Mouse (Mus musculus) activated CD4-positive, CD25-positive, alpha-beta regulatory T cell, adult 4 months (primary cell): ENCODE results near the gene Syt8. TPM values are rescaled to one million over a fixed set of nuclear protein-coding genes. Genes with fewer than 3 reads are reported as not detected.

Experiments
- ATAC-seq: one replicate; pipeline ENCODE4 v1.8.0; 2017
- polyA plus RNA-seq, 2 experiments: library from polyadenylated mRNA; unstranded; fragments of 100-300 nt; shearing (Covaris generic); gene quantifications; one replicate each; pipeline ENCODE4 v1.2.1; 2017

Gene Syt8
- polyA plus RNA-seq, 2 experiments from 2014 or later: not detected

DNA sequence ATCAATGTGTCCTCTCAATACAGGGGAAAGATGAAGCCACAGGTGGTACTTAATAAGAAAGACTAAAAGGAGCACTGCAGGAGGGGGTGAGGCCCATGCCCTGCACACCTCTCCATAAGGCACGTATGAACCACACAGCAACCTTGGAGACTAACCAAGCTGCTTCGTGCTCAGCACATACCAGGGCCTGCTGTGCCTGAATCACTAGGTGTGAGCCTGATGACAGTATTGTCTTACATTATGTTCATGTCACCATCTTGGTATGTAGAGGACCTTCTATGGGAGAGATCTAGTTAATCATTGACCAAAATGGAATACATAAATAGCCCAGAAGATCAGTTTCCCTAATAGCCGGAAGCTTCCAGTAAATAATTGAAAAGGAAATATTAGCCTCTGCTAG, 25.0 kb upstream of the Syt8 start:
- ATAC-seq: no peak

- ATAC-seq: no peak
These were observed 21.4 kb upstream of the Syt8 start for GRCm38 (mm10) chr7:142413285-142413684.

DNA sequence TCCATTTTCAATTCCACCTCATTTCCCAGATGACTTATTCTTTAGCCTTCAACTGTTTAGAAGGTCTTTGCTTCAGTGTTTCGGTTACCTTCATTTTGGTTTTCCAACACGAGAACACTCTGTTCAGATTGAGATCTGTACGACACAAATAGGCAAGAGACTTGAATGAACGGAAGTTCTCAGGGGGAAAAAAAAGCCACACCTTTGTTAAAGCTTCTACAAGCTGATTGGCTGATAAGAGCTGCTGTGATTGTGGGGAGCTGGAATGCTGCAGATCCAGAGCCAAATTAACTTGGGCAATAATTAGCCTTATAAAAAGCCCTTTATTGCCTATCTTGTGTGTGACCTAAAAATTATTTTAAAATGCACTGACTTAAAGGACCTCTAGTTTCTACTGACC, 19.3 kb upstream of the Syt8 start:
- ATAC-seq: no peak

GRCm38 (mm10) chr7:142416225-142416624, 18.4 kb upstream of the Syt8 start:
- ATAC-seq: no peak

DNA sequence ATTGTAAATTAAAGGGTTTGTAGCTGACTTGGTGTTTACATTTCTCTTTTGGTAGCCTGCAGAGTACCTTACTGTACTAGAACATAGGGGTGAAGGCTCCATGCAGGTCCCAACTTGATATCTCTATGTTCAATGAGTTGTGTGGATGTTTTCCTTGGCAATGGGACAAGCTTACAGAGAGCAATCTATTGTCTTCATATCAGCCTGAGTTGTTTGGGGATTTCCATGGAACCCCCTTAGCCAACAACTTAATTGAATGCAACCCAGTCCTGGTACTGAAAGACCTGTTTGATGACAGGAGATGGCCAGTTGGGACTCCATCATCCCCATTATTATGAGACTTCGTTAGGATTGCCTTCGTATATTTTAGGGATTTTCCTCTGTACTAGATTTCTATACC, 16.6 kb upstream of the Syt8 start:
- no peak for ATAC-seq

DNA sequence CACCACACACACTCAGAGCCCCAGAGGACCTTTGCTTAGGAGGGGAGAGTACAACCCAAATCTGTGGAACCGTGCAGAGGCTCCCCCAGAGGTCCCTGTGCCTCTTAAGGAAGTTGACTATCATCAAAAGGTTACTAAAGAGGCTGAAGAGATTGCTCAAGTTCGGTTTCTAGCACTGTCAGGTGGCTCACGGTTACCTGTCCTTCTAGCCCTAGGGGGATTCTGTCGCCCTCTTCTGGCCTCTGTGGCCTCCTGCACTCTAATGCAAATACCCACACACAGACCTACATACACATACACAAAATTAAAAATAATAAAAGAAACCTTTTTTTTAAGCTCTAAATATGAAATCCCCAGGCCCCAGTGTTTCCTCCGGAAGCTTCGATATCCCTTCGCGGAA, 16.0 kb upstream of the Syt8 start:
- ATAC-seq: no peak

DNA sequence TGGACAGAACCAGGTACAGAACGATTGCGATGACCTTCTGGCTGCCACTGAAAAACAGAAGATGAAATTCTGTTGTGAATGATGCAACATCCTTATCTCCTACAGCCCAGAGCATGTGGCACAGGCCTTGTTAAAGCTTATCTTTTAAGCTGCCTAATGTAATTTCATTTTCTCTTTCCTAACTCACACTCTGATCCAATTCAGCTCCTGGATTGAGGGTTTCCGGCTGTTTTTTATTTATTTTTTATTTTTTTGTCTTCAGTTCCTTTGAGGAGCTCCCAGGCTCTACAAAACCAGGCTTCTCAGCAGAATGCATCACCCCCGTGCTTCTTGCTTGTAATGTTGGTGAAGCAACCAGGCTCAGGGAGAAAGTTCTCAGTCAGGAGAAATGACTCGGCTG, 14.8 kb upstream of the Syt8 start:
- ATAC-seq: no peak

DNA sequence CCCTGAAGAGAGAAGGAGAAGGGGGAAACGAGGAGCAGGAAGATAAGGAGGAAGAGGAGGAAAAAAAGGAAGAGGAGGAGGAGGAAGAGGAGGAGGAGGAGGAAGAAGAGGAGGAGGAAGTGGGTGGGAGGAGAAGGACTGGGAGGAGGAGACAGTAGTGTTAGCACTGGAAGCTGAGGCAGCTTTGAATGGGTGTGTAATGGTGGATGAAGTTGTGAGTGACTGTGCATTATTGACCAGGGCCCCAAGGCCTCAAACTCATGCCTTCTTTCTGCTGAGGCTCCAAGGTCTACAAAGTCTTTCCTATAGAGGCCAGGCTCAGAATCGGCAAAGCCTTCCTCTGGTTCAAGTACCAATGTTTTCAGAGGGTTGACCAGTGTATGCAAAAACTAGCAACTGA, 12.8 kb upstream of the Syt8 start:
- no peak for ATAC-seq

DNA sequence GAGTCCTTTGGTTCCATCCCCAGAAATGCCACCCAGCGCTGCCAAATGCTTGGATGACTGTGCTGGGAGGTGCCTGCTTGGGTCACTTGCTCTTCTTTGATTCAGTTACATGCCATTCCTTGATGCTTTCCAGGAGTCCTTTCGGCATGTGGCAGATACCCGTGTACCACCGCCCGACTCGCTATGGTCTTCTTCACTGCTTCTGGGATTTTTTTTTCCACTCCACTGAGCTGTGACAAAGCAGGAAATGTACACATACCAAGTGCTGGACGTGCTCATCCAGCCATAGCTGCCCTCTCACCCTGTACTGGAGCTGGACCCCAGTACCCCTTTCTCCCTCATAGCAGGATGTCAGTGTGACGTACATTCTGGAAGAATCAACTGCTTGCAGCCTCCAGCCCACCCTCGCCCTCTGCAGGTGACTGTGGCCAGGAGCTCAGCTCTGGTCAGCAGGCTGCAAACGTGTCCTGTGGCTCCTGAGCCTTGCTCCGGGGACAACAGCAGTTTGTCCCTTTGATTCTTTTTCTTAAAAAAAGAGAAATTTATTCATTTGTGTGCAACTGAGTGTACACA, 8.9 kb upstream of the Syt8 start:
- no peak for ATAC-seq

- no peak for ATAC-seq
These were observed 6.4 kb upstream of the Syt8 start for GRCm38 (mm10) chr7:142428213-142428612.

DNA sequence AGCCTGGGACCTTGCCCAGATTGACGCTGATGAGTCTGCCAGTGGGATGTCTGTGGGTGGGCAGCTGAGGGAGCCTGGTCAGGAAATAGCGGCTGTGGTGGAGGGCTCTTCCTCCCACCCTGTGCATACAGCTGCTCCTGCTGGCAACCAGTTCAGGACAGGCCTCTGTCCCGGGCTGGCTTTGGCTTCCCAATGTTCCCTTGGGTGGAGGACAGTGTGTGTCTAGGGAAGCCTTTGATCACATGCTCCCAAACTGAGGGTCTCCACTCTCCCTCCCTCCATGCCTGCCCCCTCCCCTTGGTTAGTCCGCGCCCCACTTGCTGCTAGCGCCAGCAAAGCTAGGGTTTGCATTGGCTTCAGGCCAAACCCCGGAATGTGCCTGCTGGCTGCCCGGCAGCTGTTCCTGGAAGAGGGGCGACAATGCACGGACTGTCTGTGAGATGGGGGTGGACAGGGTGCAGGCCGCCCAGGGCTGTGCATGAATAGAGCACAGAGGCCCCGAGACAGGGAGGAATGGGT, 4.4 kb upstream of the Syt8 start:
- ATAC-seq: no peak

- no peak for ATAC-seq
These were observed 3.5 kb upstream of the Syt8 start for GRCm38 (mm10) chr7:142431106-142431505.

DNA sequence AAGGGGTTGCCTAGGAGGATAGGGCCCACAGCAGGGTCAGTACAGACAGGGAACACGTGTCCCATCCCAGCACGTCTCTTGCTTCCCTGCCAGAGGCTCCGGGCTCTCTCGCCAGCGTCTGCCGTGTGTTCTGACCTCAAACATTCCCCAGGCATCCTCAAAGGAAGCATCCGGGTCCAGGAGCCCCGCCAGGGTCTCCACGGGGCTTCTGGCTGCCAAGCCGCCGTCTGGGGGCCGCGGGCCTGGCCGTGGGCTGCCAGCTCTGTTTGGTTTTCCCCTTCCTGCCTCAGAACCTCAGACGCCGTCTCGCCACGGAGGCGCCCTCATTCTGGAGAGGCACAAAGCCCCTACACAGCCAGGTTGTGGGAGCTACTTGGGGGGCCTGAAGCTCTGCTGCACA, 1.0 kb upstream of the Syt8 start:
- ATAC-seq: no peak

DNA sequence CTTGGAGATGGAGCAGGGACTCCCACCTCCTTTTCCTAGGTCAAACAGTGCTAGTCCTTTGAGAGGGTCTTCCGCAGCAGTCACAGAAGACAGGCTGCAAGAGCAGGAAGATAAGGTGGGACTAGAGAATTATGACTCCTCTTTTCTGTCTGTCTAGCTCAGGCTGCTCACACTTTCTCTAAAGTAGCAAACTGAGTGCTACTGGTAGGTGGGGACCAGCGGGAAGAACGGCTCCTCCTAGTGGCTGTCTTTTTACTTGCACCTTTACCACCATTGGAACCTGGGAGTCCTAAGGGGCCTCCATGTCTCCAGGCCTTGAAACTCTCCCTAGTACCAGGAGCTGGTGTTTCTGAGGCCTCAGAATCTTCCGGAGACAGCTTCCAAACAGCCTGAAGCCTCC, 874 bp downstream of the Syt8 start:
- peak; percentile 81 for ATAC-seq

DNA sequence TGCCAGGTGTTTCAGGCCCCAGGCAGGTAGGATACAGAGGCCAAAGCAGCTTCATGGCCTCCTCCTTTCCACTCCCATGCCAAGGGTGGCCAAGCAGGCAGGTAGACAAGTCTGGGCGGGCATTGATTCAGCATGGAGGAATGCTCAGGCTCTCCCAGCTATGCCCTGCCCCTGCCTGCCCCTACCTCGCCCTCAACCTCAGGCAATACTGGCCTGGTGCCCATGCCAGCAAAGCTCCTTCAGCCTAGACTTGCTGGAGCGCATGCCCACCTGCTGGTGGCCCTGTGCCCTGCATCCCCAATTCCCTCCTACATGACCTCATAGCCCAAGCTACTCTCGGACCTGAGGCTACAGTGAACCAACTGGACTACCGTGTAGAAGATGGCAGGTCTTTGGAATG, 2.7 kb downstream of the Syt8 start:
- no peak for ATAC-seq

DNA sequence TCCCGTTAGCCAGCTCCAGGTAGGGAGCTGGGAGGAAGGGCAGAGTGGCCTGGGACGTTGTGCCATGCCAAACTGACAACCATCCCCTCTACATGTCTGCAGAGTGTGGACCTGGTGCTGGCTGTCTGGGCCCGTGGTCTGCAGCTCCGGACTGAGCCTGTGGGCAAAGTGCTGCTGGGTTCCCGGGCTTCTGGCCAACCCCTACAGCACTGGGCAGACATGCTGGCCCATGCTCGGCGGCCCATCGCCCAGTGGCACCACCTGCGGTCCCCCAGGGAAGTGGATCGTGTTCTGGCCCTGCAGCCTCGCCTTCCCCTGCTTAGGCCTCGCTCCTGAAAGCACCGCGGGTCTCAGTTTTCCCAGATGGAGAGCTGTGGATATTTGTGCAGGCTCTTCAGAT, 5.3 kb downstream of the Syt8 start:
- ATAC-seq: no peak

GRCm38 (mm10) chr7:142440657-142441114, 6.0 kb downstream of the Syt8 start:
- ATAC-seq: no peak

DNA sequence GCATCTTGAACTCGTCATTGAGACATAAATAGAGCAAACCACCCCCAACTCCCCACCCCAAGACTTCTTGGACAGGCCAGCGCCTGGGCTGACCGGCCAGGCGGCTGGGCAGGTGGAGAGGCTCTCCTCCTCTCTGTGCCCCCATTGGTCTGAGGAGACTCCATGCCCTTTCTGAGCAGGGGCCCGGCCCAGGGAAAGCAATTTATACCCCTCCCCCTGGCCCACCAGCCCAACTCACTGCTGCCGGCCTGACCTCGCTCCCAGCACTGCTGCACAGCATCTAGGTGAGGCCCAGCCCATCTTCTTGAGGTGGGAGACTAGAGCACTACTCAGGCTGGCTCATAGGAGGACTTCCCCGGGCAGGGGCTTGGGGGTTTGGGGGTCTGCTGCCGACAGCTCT, 6.9 kb downstream of the Syt8 start, which contains the start of gene Tnni2:
Tnni2 (plus strand) TSS at position 224 of the 400 bp plus-strand sequence.
- no peak for ATAC-seq

DNA sequence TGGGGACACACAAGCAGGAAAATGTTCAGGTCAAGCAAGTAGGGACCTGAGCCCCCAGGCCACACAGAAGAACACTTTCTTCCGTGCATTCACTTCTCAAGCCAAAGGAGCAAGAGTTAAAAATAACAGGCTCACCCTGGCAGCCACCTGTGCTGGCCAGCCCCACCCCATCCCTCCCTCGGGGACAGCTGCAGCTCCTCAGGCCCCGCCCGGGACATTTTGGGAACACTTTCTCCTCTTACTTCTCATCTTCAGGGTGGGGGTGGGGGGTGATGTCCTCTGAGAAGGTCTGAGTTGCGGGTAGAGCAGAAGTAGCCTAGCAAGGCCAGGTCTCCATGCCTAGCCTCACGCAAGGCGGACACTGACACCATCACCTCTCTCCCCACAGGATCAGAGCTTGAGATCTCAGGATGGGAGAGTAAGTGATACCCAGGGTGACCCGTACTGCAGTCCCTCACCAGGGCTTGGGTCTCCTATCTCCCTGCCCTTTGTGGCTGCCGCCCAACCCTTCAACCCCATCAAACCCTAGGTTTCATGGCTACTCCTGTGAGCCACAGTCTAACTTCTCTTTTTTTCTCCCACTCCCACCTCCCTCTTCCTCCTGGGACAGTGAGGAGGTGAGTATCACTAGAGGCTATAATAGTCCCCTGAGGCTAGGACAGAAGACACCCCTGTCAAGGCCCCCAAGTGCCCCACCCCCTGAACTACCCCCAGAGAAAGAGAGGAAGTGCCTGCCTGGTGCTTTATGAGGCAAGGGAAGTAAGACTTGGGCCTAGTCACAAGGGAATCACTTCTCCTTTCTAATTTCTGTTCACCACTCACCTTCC, 7.6 kb downstream of the Syt8 start:
- no peak for ATAC-seq

GRCm38 (mm10) chr7:142442908-142443420, 8.3 kb downstream of the Syt8 start:
- no peak for ATAC-seq

DNA sequence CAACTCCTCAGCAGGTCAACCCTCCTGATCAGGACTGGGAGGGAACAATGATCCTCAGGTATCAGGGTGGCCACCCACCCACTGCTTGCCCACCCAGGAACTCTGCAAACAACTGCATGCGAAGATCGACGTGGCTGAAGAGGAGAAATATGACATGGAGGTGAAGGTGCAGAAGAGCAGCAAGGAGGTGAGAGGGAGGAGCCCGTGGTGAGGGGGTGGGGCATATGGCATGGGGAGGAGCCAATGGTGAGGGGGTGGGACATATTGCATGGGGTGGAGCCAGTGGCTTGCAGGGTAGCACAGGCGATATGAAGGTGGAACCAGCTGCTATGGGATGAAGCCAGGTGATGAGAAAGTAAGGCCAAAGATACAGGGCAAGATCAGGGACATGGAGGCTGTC, 8.8 kb downstream of the Syt8 start:
- no peak for ATAC-seq

GRCm38 (mm10) chr7:142444171-142444570, 9.5 kb downstream of the Syt8 start:
- ATAC-seq: no peak

GRCm38 (mm10) chr7:142445324-142445723, 10.7 kb downstream of the Syt8 start:
- no peak for ATAC-seq

- no peak for ATAC-seq
These were observed 11.6 kb downstream of the Syt8 start for GRCm38 (mm10) chr7:142446264-142446663.
